11 mouse cellular contexts compared by ENCODE assay signal in genomic region chr4:109647281-109647680, GRCm38 (mm10).
"Had no signal": no experiment of that assay in that cellular context is flagged by ENCODE, and none has a peak within 500 bp of the region (broad histone marks: within the 10 kb centered on the region; RNA-seq: fewer than 3 reads in every experiment).

No protein-coding gene starts in this region.

- DNase-seq: retina, postnatal 1 day; right cerebral cortex, adult 18-20 months; right cerebral cortex, postnatal 14 days; right cerebral cortex, postnatal 25 days; right cerebral cortex, postnatal 4 days; spleen, adult 18-20 months; thymus, adult 18-20 months; thymus, adult 2 months; thymus, postnatal 25 days; thymus, postnatal 36 days; thymus, postnatal 4 days had no signal
